9 mouse cellular contexts compared by ENCODE assay signal in the genomic region with DNA sequence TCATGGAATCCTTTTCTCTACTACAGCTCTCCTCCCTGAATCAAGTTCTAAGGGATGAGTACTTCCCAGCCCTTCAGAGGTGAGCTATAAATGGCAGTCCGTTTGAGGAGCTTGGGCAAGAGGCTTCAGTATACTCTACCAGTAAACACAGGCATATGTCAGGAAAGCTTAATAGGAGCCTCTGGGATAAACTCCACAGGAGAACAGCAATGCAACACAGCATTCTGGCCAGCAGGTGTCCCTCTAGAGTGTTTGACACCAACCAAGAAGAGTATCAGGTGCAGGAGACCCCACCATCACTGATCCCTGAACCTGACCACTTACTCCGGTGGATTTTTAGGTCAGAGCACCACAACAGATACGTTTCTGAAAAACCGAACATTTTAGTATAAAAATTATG.
A peak's percentile ranks its signal among the peaks of the same experiment; 100 is the strongest.
DNase-seq lines count a peak whose midpoint lies in the region; ATAC-seq lines count a peak whose summit lies in the region.
"Had no signal": no experiment of that assay in that cellular context is flagged by ENCODE, and none has a peak within 500 bp of the region (broad histone marks: within the 10 kb centered on the region; RNA-seq: fewer than 3 reads in every experiment).

No protein-coding gene starts in this region.

- DNase-seq in forebrain, embryonic 11.5 days (ENCODE audit: low spot score) = peak; percentile 63
- peak; percentile 44 for DNase-seq in midbrain, embryonic 10.5 days (ENCODE audit: low spot score)
- peak; percentile 76 to 78 for DNase-seq in cerebellum, postnatal 10 days
- DNase-seq in kidney, postnatal 36 days = peak; percentile 60 to 79
- DNase-seq in thymus, postnatal 4 days = peak; percentile 67

- no peak overlapping the region for H3K27ac ChIP-seq in forebrain, embryonic 11.5 days (ENCODE audit: low read depth, low read length)
- H3K27ac ChIP-seq in forebrain, embryonic 16.5 days (ENCODE audit: low read length) = no peak overlapping the region
- no peak overlapping the region for H3K27ac ChIP-seq in midbrain, embryonic 10.5 days (replicated peaks)
- H3K27ac ChIP-seq in midbrain, embryonic 16.5 days (ENCODE audit: low read length) = no peak overlapping the region
- H3K27ac ChIP-seq: macrophage had no signal

- no peak overlapping the region for H3K4me2 ChIP-seq in forebrain, embryonic 11.5 days (ENCODE audit: low read depth, low read length, severe bottlenecking)
- no peak overlapping the region for H3K4me2 ChIP-seq in forebrain, embryonic 16.5 days (ENCODE audit: low read length)
- no peak overlapping the region for H3K4me2 ChIP-seq in midbrain, embryonic 16.5 days (ENCODE audit: low read length)

- ATAC-seq in forebrain, embryonic 11.5 days (replicated peaks; ENCODE audit: low FRiP score) = no peak
- no peak for ATAC-seq in forebrain, embryonic 16.5 days
- ATAC-seq in midbrain, embryonic 16.5 days = no peak
- ATAC-seq in inflammation-experienced regulatory T-cells, adult 6 months = no peak

- no peaks in the 10 kb centered on the region for H3K4me1 ChIP-seq in forebrain, embryonic 11.5 days (replicated peaks; ENCODE audit: control insufficient read depth, insufficient read depth, low read length)
- H3K4me1 ChIP-seq in forebrain, embryonic 16.5 days (replicated peaks; ENCODE audit: control insufficient read depth, insufficient read depth, low read length) = 0 out of 2 replicates have a peak, but pooled peaks cover 4% of the 10 kb centered on the region
- H3K4me1 ChIP-seq in midbrain, embryonic 10.5 days = peaks cover 7% of the 10 kb centered on the region
- no peaks in the 10 kb centered on the region for H3K4me1 ChIP-seq in midbrain, embryonic 16.5 days (ENCODE audit: control insufficient read depth, insufficient read depth, low read length)

- 59% methylated on average over 4 of the region's 4 CpGs for WGBS in forebrain, embryonic 11.5 days
- 57% methylated on average over 4 of the region's 4 CpGs for WGBS in forebrain, embryonic 16.5 days
- WGBS in midbrain, embryonic 10.5 days = 58% methylated on average over 4 of the region's 4 CpGs
- 61% methylated on average over 4 of the region's 4 CpGs for whole genome bisulfite sequencing in midbrain, embryonic 16.5 days

- no peaks in the 10 kb centered on the region for H3K36me3 ChIP-seq in forebrain, embryonic 11.5 days (ENCODE audit: control insufficient read depth, insufficient read depth, low read length)
- no peaks in the 10 kb centered on the region for H3K36me3 ChIP-seq in forebrain, embryonic 16.5 days (ENCODE audit: control insufficient read depth, insufficient read depth)
- no peaks in the 10 kb centered on the region for H3K36me3 ChIP-seq in midbrain, embryonic 10.5 days
- no peaks in the 10 kb centered on the region for H3K36me3 ChIP-seq in midbrain, embryonic 16.5 days (ENCODE audit: control insufficient read depth, insufficient read depth, low read length)

- H3K9ac ChIP-seq in forebrain, embryonic 11.5 days (ENCODE audit: low read length) = no peak overlapping the region
- H3K9ac ChIP-seq in forebrain, embryonic 16.5 days (replicated peaks; ENCODE audit: low read depth, low read length) = no peak overlapping the region
- no peak overlapping the region for H3K9ac ChIP-seq in midbrain, embryonic 16.5 days (ENCODE audit: low read depth, low read length)

- no peak overlapping the region for H3K4me3 ChIP-seq in forebrain, embryonic 11.5 days (ENCODE audit: low read depth, low read length)
- H3K4me3 ChIP-seq in forebrain, embryonic 16.5 days (replicated peaks; ENCODE audit: low read length) = no peak overlapping the region
- no peak overlapping the region for H3K4me3 ChIP-seq in midbrain, embryonic 10.5 days
- H3K4me3 ChIP-seq in midbrain, embryonic 16.5 days (ENCODE audit: low read depth, low read length) = no peak overlapping the region

- no peaks in the 10 kb centered on the region for H3K9me3 ChIP-seq in forebrain, embryonic 11.5 days (ENCODE audit: control insufficient read depth, low read length)
- H3K9me3 ChIP-seq in forebrain, embryonic 16.5 days (ENCODE audit: control insufficient read depth, low read length) = 0 out of 2 replicates have a peak, but pooled peaks cover 3% of the 10 kb centered on the region
- peaks cover 6% of the 10 kb centered on the region for H3K9me3 ChIP-seq in midbrain, embryonic 10.5 days (replicated peaks)
- H3K9me3 ChIP-seq in midbrain, embryonic 16.5 days (replicated peaks; ENCODE audit: control insufficient read depth, low read length, poor library complexity, severe bottlenecking) = no peaks in the 10 kb centered on the region

- no peaks in the 10 kb centered on the region for H3K27me3 ChIP-seq in forebrain, embryonic 11.5 days (ENCODE audit: control insufficient read depth, insufficient read depth, low read length)
- no peaks in the 10 kb centered on the region for H3K27me3 ChIP-seq in forebrain, embryonic 16.5 days (replicated peaks; ENCODE audit: control insufficient read depth, insufficient read depth, low read length)
- no peaks in the 10 kb centered on the region for H3K27me3 ChIP-seq in midbrain, embryonic 10.5 days (ENCODE audit: low read depth, poor library complexity, severe bottlenecking)
- H3K27me3 ChIP-seq in midbrain, embryonic 16.5 days (ENCODE audit: control insufficient read depth, insufficient read depth, low read depth, low read length) = no peaks in the 10 kb centered on the region
